Mouse (Mus musculus) telencephalon, adult 2 months (tissue): ENCODE results near the gene Aspdh.

Experiments
- DNase-seq: peaks from one replicate; pipeline ENCODE4 v3.0.0-alpha.2; 2011; ENCODE audit warnings: low read depth, low spot score

Aspdh gene

GRCm38 (mm10) chr7:44446070-44446855 lies 18.9 kb upstream of the Aspdh start:
- DNase-seq = no peak

GRCm38 (mm10) chr7:44453256-44453655 lies 11.9 kb upstream of the Aspdh start:
- DNase-seq = no peak

GRCm38 (mm10) chr7:44456302-44456701 lies 8.9 kb upstream of the Aspdh start:
- DNase-seq = no peak

GRCm38 (mm10) chr7:44460067-44460466 lies 5.1 kb upstream of the Aspdh start:
- no peak for DNase-seq

GRCm38 (mm10) chr7:44460767-44461502 lies 4.3 kb upstream of the Aspdh start:
- no peak for DNase-seq

GRCm38 (mm10) chr7:44461503-44462217 lies 3.5 kb upstream of the Aspdh start:
- DNase-seq = no peak

GRCm38 (mm10) chr7:44462218-44463055 lies 2.8 kb upstream of the Aspdh start:
- no peak for DNase-seq

- DNase-seq = no peak
These were observed 2.1 kb upstream of the Aspdh start for GRCm38 (mm10) chr7:44463056-44463425.

GRCm38 (mm10) chr7:44463556-44464225 lies 1.5 kb upstream of the Aspdh start:
- DNase-seq = no peak

- DNase-seq = peak; percentile 82
These were observed 680 bp upstream of the Aspdh start for GRCm38 (mm10) chr7:44464511-44464910.

GRCm38 (mm10) chr7:44466006-44466887 lies 1.1 kb downstream of the Aspdh start:
- no peak for DNase-seq

- DNase-seq = no peak
These were observed 1.7 kb downstream of the Aspdh start for GRCm38 (mm10) chr7:44466888-44467311.

- DNase-seq = peak; percentile 99
These were observed 2.7 kb downstream of the Aspdh start, which contains the start of gene Josd2 for GRCm38 (mm10) chr7:44467811-44468411. TSS of gene Josd2 (plus strand) at chr7:44467980.

- DNase-seq = no peak
These were observed 3.6 kb downstream of the Aspdh start for GRCm38 (mm10) chr7:44468644-44469285.

GRCm38 (mm10) chr7:44469677-44470675 lies 4.8 kb downstream of the Aspdh start:
- DNase-seq = no peak

- no peak for DNase-seq
These were observed 5.8 kb downstream of the Aspdh start for GRCm38 (mm10) chr7:44470696-44471612.
